Mouse (Mus musculus) lung, postnatal 0 days (tissue): ENCODE data around the gene Cd209g. TPM values are rescaled to one million over a fixed set of nuclear protein-coding genes. Genes with fewer than 3 reads are reported as not detected.
"Not testable (repeated sequence)": the region's sequence is repeated elsewhere in the genome, so short reads cannot be mapped to it uniquely, and the experiment has no call there.

Experiments used
- ATAC-seq: fragments of 200-750 bp; cut with Nextera tagmentation; 2 replicates; pipeline ENCODE4 v1.8.0; 2017; ENCODE audit warnings: moderate library complexity
- DNase-seq: peaks from one replicate; pipeline ENCODE4 v3.0.0-alpha.2; 2016; ENCODE audit warnings: low spot score
- H3K27ac ChIP-seq: fragments of 300-500 bp; sonication (generic); 2 replicates; pipeline ENCODE4 v1.5.1; 2014; ENCODE audit warnings: antibody characterized with exemption, mild to moderate bottlenecking, low read length, mixed read lengths
- H3K27me3 ChIP-seq: fragments of 300-500 bp; sonication (generic); replicated peaks from 2 replicates; pipeline ENCODE4 v1.6.1; 2014; ENCODE audit warnings: low read length, mixed read lengths; ENCODE audit not compliant: insufficient read depth
- H3K36me3 ChIP-seq: fragments of 300-500 bp; sonication (generic); 2 replicates; pipeline ENCODE4 v1.6.1; 2014; ENCODE audit warnings: low read length, mixed read lengths; ENCODE audit not compliant: insufficient read depth
- H3K4me1 ChIP-seq: fragments of 300-500 bp; sonication (generic); 2 replicates; pipeline ENCODE4 v1.6.1; 2014; ENCODE audit warnings: antibody characterized with exemption, low read depth, low read length, mixed read lengths; ENCODE audit not compliant: insufficient read depth
- H3K4me2 ChIP-seq: fragments of 300-500 bp; sonication (generic); replicated peaks from 2 replicates; pipeline ENCODE4 v1.6.1; 2014; ENCODE audit warnings: low read depth, mild to moderate bottlenecking, low read length, moderate library complexity, mixed read lengths
- H3K4me3 ChIP-seq: fragments of 300-500 bp; sonication (generic); 2 replicates; pipeline ENCODE4 v1.5.1; 2014; ENCODE audit warnings: low read depth, low read length
- H3K9ac ChIP-seq: fragments of 300-500 bp; sonication (generic); replicated peaks from 2 replicates; pipeline ENCODE4 v1.6.1; 2014; ENCODE audit warnings: low read depth, mild to moderate bottlenecking
- H3K9me3 ChIP-seq: fragments of 300-500 bp; sonication (generic); 2 replicates; pipeline ENCODE4 v1.6.1; 2016; ENCODE audit warnings: low read length, mixed read lengths
- CTCF ChIP-seq: IDR thresholded peaks from 2 replicates; pipeline ENCODE4 v1.5.1; 2016; ENCODE audit warnings: antibody characterized with exemption, mild to moderate bottlenecking
- EP300 ChIP-seq: IDR thresholded peaks from 2 replicates; pipeline ENCODE4 v1.6.1; 2016; ENCODE audit warnings: antibody characterized with exemption, mild to moderate bottlenecking, control low read depth
- WGBS: fragments of 180-500 bp; shearing (Covaris S2); extraction: QIAGEN DNeasy Blood & Tissue Kit; methylation state at CpG from one replicate; pipeline ENCODE4 v1.1.7; 2014; 5-methylcytosine and 5-hydroxymethylcytosine counted together
- polyA plus RNA-seq: library from polyadenylated mRNA; unstranded; fragments of >200 nt; fragmentation: Nextera tagmentation; extraction: Ambion mirVana; gene quantifications from 2 replicates; pipeline ENCODE4 v1.2.1, GENCODE M21; 2015

The Cd209g gene
- not detected in 2 replicates for polyA plus RNA-seq

DNA sequence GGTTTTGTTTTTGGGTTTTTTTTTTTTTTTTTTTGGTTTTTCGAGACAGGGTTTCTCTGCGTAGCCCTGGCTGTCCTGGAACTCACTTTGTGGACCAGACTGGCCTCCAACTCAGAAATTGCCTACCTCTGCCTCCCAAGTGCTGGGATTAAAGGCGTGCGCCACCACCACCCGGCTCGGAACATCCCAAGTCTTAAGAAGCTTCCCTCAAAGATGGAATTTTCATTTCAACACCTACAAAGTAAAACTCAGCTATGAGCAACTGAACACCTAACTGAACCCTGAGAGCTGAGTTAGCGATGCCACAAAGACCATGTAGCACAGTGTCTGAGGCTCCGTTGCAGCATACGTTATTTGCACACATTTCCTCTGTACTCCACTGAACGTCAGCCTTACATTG, at the start of gene Cd209g:
TSS of gene Cd209g (plus strand) at position 301 of the 400 bp plus-strand sequence.
- H3K9me3 ChIP-seq, result no peaks in the 10 kb centered on the region
- DNase-seq, result no peak
- H3K4me1 ChIP-seq, result no peaks in the 10 kb centered on the region
- 90% methylated on average over 10 of the region's 10 CpGs for WGBS
- ATAC-seq, result no peak
- no peak within 1 kb of the TSS for H3K4me2 ChIP-seq
- no peak within 1 kb of the TSS for H3K27ac ChIP-seq
- H3K27me3 ChIP-seq, result no peaks in the 10 kb centered on the region
- no peak within 1 kb of the TSS for H3K4me3 ChIP-seq
- no peak within 1 kb of the TSS for H3K9ac ChIP-seq
- TF ChIP-seq CTCF (no peak), EP300 (no peak)
- H3K36me3 ChIP-seq, result no peaks in the 10 kb centered on the region

DNA sequence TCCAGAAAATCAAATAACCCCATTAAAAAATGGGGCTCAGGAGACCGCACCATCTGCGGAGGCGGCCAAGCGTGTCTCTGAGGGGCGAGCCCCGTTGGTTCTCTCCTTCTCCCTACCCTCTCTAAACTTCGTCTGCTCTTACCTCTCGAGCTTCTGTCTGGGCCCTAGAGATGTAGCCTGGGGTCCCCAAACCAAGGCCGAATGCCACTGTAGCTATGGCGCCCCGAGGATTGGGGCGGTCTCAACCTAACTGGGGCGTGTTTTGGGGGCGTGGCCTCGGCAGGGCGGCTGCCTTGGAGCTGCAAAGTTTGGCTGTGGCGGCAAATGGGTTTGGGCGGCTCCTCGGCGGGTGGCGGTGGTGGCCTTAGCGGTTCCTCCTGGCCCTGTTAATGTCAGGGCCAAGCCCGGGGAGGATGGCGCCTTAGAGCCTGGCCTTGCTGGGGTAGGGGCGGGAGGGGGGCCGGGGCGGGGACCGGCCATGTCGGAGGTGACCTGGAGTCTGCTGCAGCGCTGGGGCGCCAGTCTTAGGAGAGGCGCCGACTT, 46.6 kb upstream of the Cd209g start:
- not testable (repeated sequence) for H3K4me3 ChIP-seq, H3K27me3 ChIP-seq, H3K9me3 ChIP-seq, DNase-seq, ATAC-seq, H3K9ac ChIP-seq, H3K4me2 ChIP-seq, H3K27ac ChIP-seq, H3K36me3 ChIP-seq, H3K4me1 ChIP-seq
- 40% methylated on average over 33 of the region's 33 CpGs for WGBS

DNA sequence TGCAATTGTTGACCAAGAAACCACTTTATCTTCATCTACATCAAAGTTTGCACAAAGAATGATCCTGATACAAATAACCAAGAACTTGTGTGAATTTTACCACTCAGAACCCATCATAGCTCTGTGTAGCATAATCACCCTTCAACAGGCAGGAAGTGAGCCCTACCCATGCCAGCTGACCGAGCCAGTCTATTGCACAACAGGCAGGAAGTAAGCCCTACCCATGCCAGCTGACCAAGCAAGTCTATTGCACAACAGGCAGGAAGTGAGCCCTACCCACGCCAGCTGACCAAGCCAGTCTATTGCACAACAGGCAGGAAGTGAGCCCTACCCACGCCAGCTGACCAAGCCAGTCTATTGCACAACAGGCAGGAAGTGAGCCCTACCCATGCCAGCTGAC, 45.4 kb upstream of the Cd209g start:
- H3K4me1 ChIP-seq, H3K4me2 ChIP-seq, H3K4me3 ChIP-seq, H3K36me3 ChIP-seq, H3K27me3 ChIP-seq, ATAC-seq, H3K27ac ChIP-seq, H3K9ac ChIP-seq, H3K9me3 ChIP-seq, DNase-seq: not testable (repeated sequence)
- WGBS, result 64% methylated on average over 3 of the region's 3 CpGs

DNA sequence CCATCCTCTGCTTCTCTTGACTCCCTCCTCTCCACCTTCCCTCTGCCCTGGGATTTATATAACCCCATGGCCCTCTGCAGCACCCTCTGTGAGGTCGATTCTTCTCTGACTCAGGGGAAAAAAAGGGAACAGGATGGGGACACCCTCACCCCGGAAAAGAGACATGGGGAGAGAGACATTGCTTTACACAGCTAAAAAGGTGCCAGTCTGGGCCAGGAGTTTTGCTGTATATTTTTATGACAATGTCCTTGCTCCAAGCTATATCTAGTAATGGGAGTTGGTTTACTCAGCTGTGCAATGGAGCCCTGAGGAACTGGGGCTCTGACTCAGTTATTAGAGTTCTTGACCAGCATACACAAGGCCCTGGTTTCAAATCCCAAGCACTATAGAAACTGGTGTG, 28.2 kb upstream of the Cd209g start, which contains the start of gene Cd209f:
TSS of gene Cd209f (minus strand) at position 101 of the 400 bp plus-strand sequence.
- not testable (repeated sequence) for H3K36me3 ChIP-seq, H3K9me3 ChIP-seq, H3K27me3 ChIP-seq, H3K4me3 ChIP-seq, H3K4me2 ChIP-seq, H3K27ac ChIP-seq, DNase-seq, ATAC-seq, H3K4me1 ChIP-seq, H3K9ac ChIP-seq
- WGBS, result 61% methylated on average over 1 of the region's 2 CpGs

DNA sequence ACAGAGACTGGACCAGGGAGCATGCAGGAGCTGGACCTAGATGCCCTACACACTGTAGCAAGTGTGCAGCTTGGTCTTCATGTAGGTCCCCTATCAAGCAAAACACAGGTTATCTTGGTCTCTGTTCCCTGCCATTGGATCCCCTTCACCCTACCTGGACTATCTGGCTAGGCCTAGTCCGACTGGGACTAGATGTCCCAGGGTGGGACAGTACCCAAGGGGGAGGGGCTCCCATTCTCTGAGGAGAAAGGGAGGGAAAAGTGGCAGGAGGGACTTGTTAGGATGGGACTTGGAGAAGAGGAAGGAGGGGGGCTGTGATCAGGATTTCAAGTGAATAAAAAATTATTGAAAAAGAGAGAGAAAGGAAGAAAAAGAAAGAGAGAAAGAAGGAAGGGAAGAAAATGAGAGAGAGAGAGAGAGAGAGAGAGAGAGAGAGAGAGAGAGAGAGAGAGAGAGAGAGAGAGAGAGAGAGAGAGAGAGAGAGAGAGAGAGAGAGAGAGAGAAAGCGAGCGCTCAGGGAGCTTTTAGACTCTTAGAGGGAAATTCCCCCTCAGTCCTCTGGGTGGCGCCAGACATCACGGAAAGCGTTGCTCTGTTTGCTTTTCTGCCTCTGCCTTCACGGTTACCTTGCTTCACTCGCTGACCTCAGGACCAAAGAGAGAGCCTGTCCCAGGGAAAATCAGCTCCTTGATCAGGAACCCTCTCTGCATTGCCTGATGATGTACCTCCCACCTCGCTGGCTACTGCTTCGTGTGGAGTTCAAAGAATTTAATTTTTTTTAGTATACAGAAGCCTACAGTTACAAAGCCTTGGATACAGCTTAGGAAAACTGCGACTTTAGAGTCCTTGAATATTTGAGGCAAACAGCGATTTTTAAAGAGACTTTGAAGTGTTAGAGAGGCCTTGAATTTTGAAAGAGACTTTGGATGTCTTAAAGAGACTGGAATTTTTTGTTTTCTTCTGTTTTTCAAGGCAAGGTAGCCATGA, 6.1 kb downstream of the Cd209g start:
- Histone ChIP-seq H3K27me3 (no peaks in the 10 kb centered on the region), H3K27ac (no peak overlapping the region), H3K4me1 (no peaks in the 10 kb centered on the region), H3K9me3 (no peaks in the 10 kb centered on the region), H3K36me3 (no peaks in the 10 kb centered on the region), H3K9ac (no peak overlapping the region), H3K4me2 (no peak overlapping the region), H3K4me3 (no peak overlapping the region)
- TF ChIP-seq CTCF (peak; percentile 83), EP300 (no peak)
- 7% methylated on average over 12 of the region's 12 CpGs for WGBS
- DNase-seq (peak; percentile 84), ATAC-seq (peak; percentile 46; the same call in 1 of the 2 replicates)

DNA sequence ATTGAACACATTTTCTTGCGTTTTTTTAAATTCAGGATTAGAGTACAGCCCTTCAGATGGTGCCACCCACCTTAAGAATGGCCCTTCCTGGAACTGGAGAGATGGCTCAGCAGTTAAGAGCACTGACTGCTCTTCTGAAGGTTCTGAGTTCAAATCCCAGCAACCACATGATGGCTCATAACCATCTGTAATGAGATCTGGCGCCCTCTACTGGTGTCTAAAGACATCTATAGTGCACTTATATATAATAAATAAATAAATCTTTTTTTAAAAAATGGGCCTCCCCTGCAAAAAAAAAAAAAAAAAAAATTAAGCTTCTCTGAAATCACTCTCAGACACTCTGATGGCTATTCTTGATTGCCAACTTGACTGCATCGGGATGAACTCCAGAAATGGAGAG, 7.8 kb downstream of the Cd209g start:
- no peaks in the 10 kb centered on the region for H3K36me3 ChIP-seq
- ATAC-seq, result no peak
- no peak overlapping the region for H3K4me3 ChIP-seq
- no peak overlapping the region for H3K9ac ChIP-seq
- no peaks in the 10 kb centered on the region for H3K4me1 ChIP-seq
- no peaks in the 10 kb centered on the region for H3K9me3 ChIP-seq
- no peaks in the 10 kb centered on the region for H3K27me3 ChIP-seq
- peak; percentile 14; the same call in 1 of the 2 replicates for TF ChIP-seq CTCF
- no peak for TF ChIP-seq EP300
- no peak overlapping the region for H3K27ac ChIP-seq
- H3K4me2 ChIP-seq, result no peak overlapping the region
- DNase-seq, result peak; percentile 17
- WGBS, result 60% methylated on average over 3 of the region's 3 CpGs
